Mouse (Mus musculus) ES-E14 (cell line): ENCODE data around the gene Il10rb.

Experiments
- CHD2 ChIP-seq: IDR thresholded peaks from 2 replicates; pipeline ENCODE4 v1.6.1; 2014; ENCODE audit warnings: mild to moderate bottlenecking, low read depth, low read length, inconsistent platforms
- MAFK ChIP-seq: IDR thresholded peaks from 2 replicates; pipeline ENCODE4 v1.6.1; 2014; ENCODE audit warnings: mild to moderate bottlenecking, low read depth, low read length, inconsistent platforms; ENCODE audit not compliant: insufficient read depth
- ZC3H11A ChIP-seq: IDR thresholded peaks from 2 replicates; pipeline ENCODE4 v1.6.1; 2012; ENCODE audit warnings: low read depth, mild to moderate bottlenecking, inconsistent platforms, low read length, borderline replicate concordance
- ZNF384 ChIP-seq: IDR thresholded peaks from 2 replicates; pipeline ENCODE4 v1.6.1; 2012; ENCODE audit warnings: low read depth, low read length, inconsistent platforms

DNA sequence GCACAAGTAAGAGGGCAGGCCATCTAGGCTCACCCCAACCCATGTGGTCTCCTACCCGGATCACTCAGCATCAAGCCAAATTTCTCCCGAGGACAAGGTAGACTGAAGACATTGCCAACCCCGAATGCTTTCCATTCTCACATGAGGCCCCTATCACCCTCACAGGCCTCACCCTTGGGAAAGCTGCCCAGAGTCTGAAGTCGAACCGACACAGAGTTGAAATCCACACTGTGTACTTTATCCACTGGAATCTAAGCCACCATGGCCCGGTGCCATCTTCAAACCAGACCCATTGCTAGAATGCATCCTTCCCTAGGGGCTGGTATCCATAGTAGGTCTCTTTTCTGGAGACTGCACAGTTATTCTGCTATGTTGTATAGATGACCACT is 41.5 kb downstream of the Il10rb start:
- TF ChIP-seq ZC3H11A: no peak
- TF ChIP-seq ZNF384: no peak
- TF ChIP-seq MAFK: no peak
- TF ChIP-seq CHD2: no peak
